Mouse (Mus musculus): ENCODE results near the gene Cks1b. TPM values are rescaled to one million over a fixed set of nuclear protein-coding genes. Genes with fewer than 3 reads are reported as not detected.
A peak's percentile ranks its signal among the peaks of the same experiment; 100 is the strongest.
"Not testable (repeated sequence)": the region's sequence is repeated elsewhere in the genome, so short reads cannot be mapped to it uniquely, and the experiment has no call there.

Cks1b gene
- total RNA-seq, 2 experiments from 2014 or later: 1.8 to 2.5 TPM

- intact Hi-C loops (cut with DNase I): no loop called here
- H3K27ac ChIP-seq: peak overlapping the region; percentile 98
- peak; percentile 54 for DNase-seq
Observed at GRCm38 (mm10) chr3:89437269-89437668, 19.1 kb upstream of the Cks1b start.

GRCm38 (mm10) chr3:89436176-89437113 is 18.3 kb upstream of the Cks1b start, which contains the start of gene Pbxip1:
Gene Pbxip1 (plus strand): TSS chr3:89436706.
- intact Hi-C loops (cut with DNase I): no loop called here
- TF ChIP-seq CTCF (IDR thresholded peaks at IDR 0.05): no peak
- DNase-seq: peak; percentile 87
- peak within 1 kb of the TSS; percentile 80 for H3K4me3 ChIP-seq
- H3K27ac ChIP-seq: peak within 1 kb of the TSS; percentile 98

More at GRCm38 (mm10) chr3:89437269-89437668, 19.1 kb upstream of the Cks1b start:
- no peak for TF ChIP-seq CTCF (IDR thresholded peaks at IDR 0.05)
- H3K4me3 ChIP-seq: peak overlapping the region; percentile 80

GRCm38 (mm10) chr3:89435041-89435440 is 16.9 kb upstream of the Cks1b start:
- TF ChIP-seq CTCF (IDR thresholded peaks at IDR 0.05): no peak
- intact Hi-C loops (cut with DNase I): no loop called here
- H3K27ac ChIP-seq: peak overlapping the region; percentile 98

GRCm38 (mm10) chr3:89434532-89434931 is 16.3 kb upstream of the Cks1b start:
- H3K27ac ChIP-seq: peak overlapping the region; percentile 98
- intact Hi-C loops (cut with DNase I): no loop called here
- H3K4me3 ChIP-seq: no peak overlapping the region
- DNase-seq: peak; percentile 30
- TF ChIP-seq CTCF (IDR thresholded peaks at IDR 0.05): no peak

More at GRCm38 (mm10) chr3:89435041-89435440, 16.9 kb upstream of the Cks1b start:
- H3K4me3 ChIP-seq: no peak overlapping the region
- peak; percentile 53 for DNase-seq

GRCm38 (mm10) chr3:89432606-89433005 is 14.4 kb upstream of the Cks1b start:
- Histone ChIP-seq H3K27ac (no peak overlapping the region), H3K4me3 (no peak overlapping the region)
- intact Hi-C loops (cut with DNase I): no loop called here
- no peak for TF ChIP-seq CTCF (IDR thresholded peaks at IDR 0.05)
- peak; percentile 25 for DNase-seq

GRCm38 (mm10) chr3:89430171-89431159 is 12.3 kb upstream of the Cks1b start, which contains the start of gene Pygo2:
Gene Pygo2 (plus strand): TSS chr3:89430214.
- Histone ChIP-seq H3K27ac (peak within 1 kb of the TSS; percentile 93), H3K4me3 (peak within 1 kb of the TSS; percentile 80)
- intact Hi-C loops (cut with DNase I): loop anchor here (2.0 kb wide), 1 partner anchor 36 kb away; the partner anchor contains the start of gene Zbtb7b
- TF ChIP-seq CTCF (IDR thresholded peaks at IDR 0.05): no peak
- DNase-seq: peak; percentile 98

- DNase-seq; H3K27ac ChIP-seq; H3K4me3 ChIP-seq; intact Hi-C loops (cut with DNase I): not testable (repeated sequence)
Observed at GRCm38 (mm10) chr3:89429021-89429420, 10.8 kb upstream of the Cks1b start.

- Histone ChIP-seq H3K4me3 (no peak overlapping the region), H3K27ac (no peak overlapping the region)
- intact Hi-C loops (cut with DNase I): no loop called here
- no peak for DNase-seq
- no peak for TF ChIP-seq CTCF (IDR thresholded peaks at IDR 0.05)
Observed at GRCm38 (mm10) chr3:89425876-89426275, 7.7 kb upstream of the Cks1b start.

- DNase-seq: no peak
- Histone ChIP-seq H3K4me3 (no peak overlapping the region), H3K27ac (no peak overlapping the region)
- intact Hi-C loops (cut with DNase I): no loop called here
- no peak for TF ChIP-seq CTCF (IDR thresholded peaks at IDR 0.05)
Observed at GRCm38 (mm10) chr3:89425141-89425525, 7.0 kb upstream of the Cks1b start.

GRCm38 (mm10) chr3:89424416-89425140 is 6.4 kb upstream of the Cks1b start:
- Histone ChIP-seq H3K27ac (no peak overlapping the region), H3K4me3 (no peak overlapping the region)
- TF ChIP-seq CTCF (IDR thresholded peaks at IDR 0.05): no peak
- intact Hi-C loops (cut with DNase I): no loop called here
- no peak for DNase-seq

- Histone ChIP-seq H3K4me3 (peak overlapping the region; percentile 67), H3K27ac (peak overlapping the region; percentile 43)
- intact Hi-C loops (cut with DNase I): no loop called here
- DNase-seq: no peak
- no peak for TF ChIP-seq CTCF (IDR thresholded peaks at IDR 0.05)
Observed at GRCm38 (mm10) chr3:89422556-89423205, 4.5 kb upstream of the Cks1b start.

Measured in gastrocnemius, adult 2 months (tissue).